Mouse (Mus musculus): ENCODE measurements around the gene Dolpp1. TPM values are rescaled to one million over a fixed set of nuclear protein-coding genes. Genes with fewer than 3 reads are reported as not detected.

Dolpp1 gene
- 59.3 and 66.5 TPM in 2 replicates for polyA plus RNA-seq (2015; fragmentation: Nextera tagmentation; extraction: Ambion mirVana)

GRCm38 (mm10) chr2:30392114-30392576 is at the start of gene Dolpp1:
Dolpp1 (plus strand) TSS chr2:30392254.
- Histone ChIP-seq H3K27ac (ENCODE audit: low read length) (peak within 1 kb of the TSS; percentile 96), H3K27me3 (replicated peaks; ENCODE audit: control insufficient read depth, insufficient read depth, low read length) (no peaks in the 10 kb centered on the region), H3K36me3 (ENCODE audit: control insufficient read depth, insufficient read depth) (peaks cover 2% of the 10 kb centered on the region), H3K4me3 (replicated peaks; ENCODE audit: low read length) (peak within 1 kb of the TSS; percentile 95), H3K9ac (replicated peaks; ENCODE audit: low read depth, low read length) (peak within 1 kb of the TSS; percentile 83), H3K9me3 (ENCODE audit: control insufficient read depth, low read length) (no peaks in the 10 kb centered on the region), H3K4me1 (replicated peaks; ENCODE audit: control insufficient read depth, insufficient read depth, low read length) (peaks cover 16% of the 10 kb centered on the region), H3K4me2 (ENCODE audit: low read length) (peak within 1 kb of the TSS; percentile 99)
- WGBS = under 1% methylated on average over 40 of the region's 40 CpGs
- peak; percentile 99 for ATAC-seq

DNA sequence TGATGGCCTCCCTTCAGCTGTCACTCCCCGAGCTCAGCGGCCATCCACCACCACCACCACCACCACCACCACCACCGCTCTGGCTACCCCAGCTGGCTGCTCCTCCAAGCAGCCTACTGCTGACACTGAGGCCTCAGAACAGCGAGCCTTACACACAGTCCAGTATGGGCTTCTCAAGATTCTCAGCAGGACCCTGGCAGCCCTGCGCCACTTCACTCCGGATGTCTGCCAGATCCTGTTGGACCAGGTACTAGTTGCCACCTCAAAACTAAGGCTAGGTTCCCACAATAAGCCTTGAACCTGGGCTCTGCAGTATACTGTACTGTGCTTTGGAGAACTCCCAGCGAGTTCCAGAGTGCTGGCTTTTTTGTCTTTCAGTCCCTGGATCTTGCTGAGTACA is 49.5 kb upstream of the Dolpp1 start:
- Histone ChIP-seq H3K4me2 (ENCODE audit: low read length) (no peak overlapping the region), H3K9me3 (ENCODE audit: control insufficient read depth, low read length) (no peaks in the 10 kb centered on the region), H3K36me3 (ENCODE audit: control insufficient read depth, insufficient read depth) (peaks cover 47% of the 10 kb centered on the region), H3K9ac (replicated peaks; ENCODE audit: low read depth, low read length) (no peak overlapping the region), H3K27ac (ENCODE audit: low read length) (no peak overlapping the region), H3K4me3 (replicated peaks; ENCODE audit: low read length) (no peak overlapping the region), H3K27me3 (replicated peaks; ENCODE audit: control insufficient read depth, insufficient read depth, low read length) (no peaks in the 10 kb centered on the region), H3K4me1 (replicated peaks; ENCODE audit: control insufficient read depth, insufficient read depth, low read length) (no peaks in the 10 kb centered on the region)
- 92% methylated on average over 7 of the region's 7 CpGs for WGBS
- ATAC-seq = no peak

GRCm38 (mm10) chr2:30343601-30344137 is 48.4 kb upstream of the Dolpp1 start:
- Histone ChIP-seq H3K4me1 (replicated peaks; ENCODE audit: control insufficient read depth, insufficient read depth, low read length) (no peaks in the 10 kb centered on the region), H3K9me3 (ENCODE audit: control insufficient read depth, low read length) (no peaks in the 10 kb centered on the region), H3K9ac (replicated peaks; ENCODE audit: low read depth, low read length) (no peak overlapping the region), H3K27me3 (replicated peaks; ENCODE audit: control insufficient read depth, insufficient read depth, low read length) (no peaks in the 10 kb centered on the region), H3K27ac (ENCODE audit: low read length) (no peak overlapping the region), H3K4me3 (replicated peaks; ENCODE audit: low read length) (no peak overlapping the region), H3K4me2 (ENCODE audit: low read length) (no peak overlapping the region), H3K36me3 (ENCODE audit: control insufficient read depth, insufficient read depth) (peaks cover 52% of the 10 kb centered on the region)
- WGBS = 59% methylated on average over 14 of the region's 14 CpGs
- no peak for ATAC-seq

DNA sequence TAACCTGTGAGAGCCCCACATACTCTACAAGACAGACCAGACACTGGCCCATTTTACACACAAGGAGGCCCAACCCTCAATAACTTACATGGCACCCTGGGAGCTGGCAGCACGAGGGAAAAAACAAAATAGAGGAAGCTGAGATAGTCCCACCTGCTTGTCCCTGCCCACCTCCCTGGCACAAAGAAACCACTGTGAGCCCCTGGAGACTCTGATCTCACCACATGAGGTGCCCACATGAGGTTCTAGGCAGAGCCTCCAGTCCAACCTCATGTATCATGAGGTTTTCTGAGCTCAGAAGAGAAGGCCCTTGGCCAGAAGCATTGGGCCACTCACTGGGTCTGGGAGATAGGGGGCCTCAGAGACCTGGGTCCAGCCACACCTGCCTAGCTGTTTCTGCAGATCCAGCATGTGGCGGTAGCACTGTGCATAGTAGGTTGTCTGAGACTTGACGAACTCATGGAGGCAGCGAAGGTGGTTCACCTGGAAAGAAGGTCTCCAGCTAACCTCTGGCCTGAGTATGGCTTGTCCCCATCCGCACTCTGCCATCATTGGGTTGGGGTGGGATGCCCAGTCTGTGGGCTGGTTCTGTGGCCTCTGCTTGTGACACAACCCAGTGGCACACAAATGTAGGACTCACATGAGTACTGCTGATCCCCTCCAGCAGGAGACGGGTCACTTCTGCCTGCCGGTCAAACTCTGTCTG is 45.9 kb upstream of the Dolpp1 start:
- 88% methylated on average over 7 of the region's 7 CpGs for WGBS
- ATAC-seq = no peak
- no peak overlapping the region for H3K9ac ChIP-seq (replicated peaks; ENCODE audit: low read depth, low read length)

GRCm38 (mm10) chr2:30349196-30349595 is 42.9 kb upstream of the Dolpp1 start:
- Histone ChIP-seq H3K4me3 (replicated peaks; ENCODE audit: low read length) (no peak overlapping the region), H3K4me1 (replicated peaks; ENCODE audit: control insufficient read depth, insufficient read depth, low read length) (no peaks in the 10 kb centered on the region), H3K36me3 (ENCODE audit: control insufficient read depth, insufficient read depth) (peaks cover 19% of the 10 kb centered on the region), H3K9me3 (ENCODE audit: control insufficient read depth, low read length) (no peaks in the 10 kb centered on the region), H3K9ac (replicated peaks; ENCODE audit: low read depth, low read length) (no peak overlapping the region), H3K27ac (ENCODE audit: low read length) (no peak overlapping the region), H3K27me3 (replicated peaks; ENCODE audit: control insufficient read depth, insufficient read depth, low read length) (no peaks in the 10 kb centered on the region), H3K4me2 (ENCODE audit: low read length) (no peak overlapping the region)
- no peak for ATAC-seq
- 96% methylated on average over 6 of the region's 6 CpGs for WGBS

More for the DNA sequence above, 45.9 kb upstream of the Dolpp1 start:
- H3K9me3 ChIP-seq (ENCODE audit: control insufficient read depth, low read length) = no peaks in the 10 kb centered on the region
- H3K36me3 ChIP-seq (ENCODE audit: control insufficient read depth, insufficient read depth) = peaks cover 40% of the 10 kb centered on the region
- H3K27ac ChIP-seq (ENCODE audit: low read length) = no peak overlapping the region
- H3K4me3 ChIP-seq (replicated peaks; ENCODE audit: low read length) = no peak overlapping the region
- no peaks in the 10 kb centered on the region for H3K4me1 ChIP-seq (replicated peaks; ENCODE audit: control insufficient read depth, insufficient read depth, low read length)
- no peak overlapping the region for H3K4me2 ChIP-seq (ENCODE audit: low read length)
- H3K27me3 ChIP-seq (replicated peaks; ENCODE audit: control insufficient read depth, insufficient read depth, low read length) = no peaks in the 10 kb centered on the region

GRCm38 (mm10) chr2:30351149-30351548 is 40.9 kb upstream of the Dolpp1 start:
- Histone ChIP-seq H3K4me3 (replicated peaks; ENCODE audit: low read length) (no peak overlapping the region), H3K9ac (replicated peaks; ENCODE audit: low read depth, low read length) (no peak overlapping the region), H3K27me3 (replicated peaks; ENCODE audit: control insufficient read depth, insufficient read depth, low read length) (no peaks in the 10 kb centered on the region), H3K4me1 (replicated peaks; ENCODE audit: control insufficient read depth, insufficient read depth, low read length) (0 out of 2 replicates have a peak, but pooled peaks cover 2% of the 10 kb centered on the region), H3K4me2 (ENCODE audit: low read length) (no peak overlapping the region), H3K9me3 (ENCODE audit: control insufficient read depth, low read length) (no peaks in the 10 kb centered on the region), H3K36me3 (ENCODE audit: control insufficient read depth, insufficient read depth) (peaks cover 7% of the 10 kb centered on the region), H3K27ac (ENCODE audit: low read length) (no peak overlapping the region)
- ATAC-seq = no peak
- 79% methylated on average over 2 of the region's 2 CpGs for WGBS

DNA sequence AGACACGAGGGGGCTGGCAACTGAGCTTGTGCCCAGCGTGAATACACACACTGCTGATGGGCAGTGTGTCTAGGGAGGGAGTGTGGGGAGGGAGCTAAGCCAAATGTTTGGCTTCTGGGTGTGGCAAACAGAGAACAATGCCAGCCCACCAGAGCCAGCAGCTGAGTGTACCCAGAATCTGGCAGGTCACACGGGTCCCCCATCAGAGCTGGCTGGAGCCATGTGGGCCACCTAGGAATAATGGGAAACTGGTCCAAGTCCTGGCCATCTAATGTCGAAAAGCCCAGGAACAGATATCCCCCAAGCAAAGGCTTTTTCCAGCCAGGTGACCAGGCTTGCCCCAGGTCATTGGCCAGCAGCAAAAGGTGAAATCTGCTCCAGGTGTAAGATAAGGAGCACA is 36.2 kb upstream of the Dolpp1 start:
- Histone ChIP-seq H3K27me3 (replicated peaks; ENCODE audit: control insufficient read depth, insufficient read depth, low read length) (no peaks in the 10 kb centered on the region), H3K9ac (replicated peaks; ENCODE audit: low read depth, low read length) (no peak overlapping the region), H3K36me3 (ENCODE audit: control insufficient read depth, insufficient read depth) (no peaks in the 10 kb centered on the region), H3K4me1 (replicated peaks; ENCODE audit: control insufficient read depth, insufficient read depth, low read length) (peaks cover 27% of the 10 kb centered on the region), H3K27ac (ENCODE audit: low read length) (no peak overlapping the region), H3K9me3 (ENCODE audit: control insufficient read depth, low read length) (no peaks in the 10 kb centered on the region), H3K4me3 (replicated peaks; ENCODE audit: low read length) (no peak overlapping the region), H3K4me2 (ENCODE audit: low read length) (no peak overlapping the region)
- ATAC-seq = no peak
- 62% methylated on average over 4 of the region's 4 CpGs for WGBS

GRCm38 (mm10) chr2:30356266-30356665 is 35.8 kb upstream of the Dolpp1 start:
- Histone ChIP-seq H3K9me3 (ENCODE audit: control insufficient read depth, low read length) (no peaks in the 10 kb centered on the region), H3K36me3 (ENCODE audit: control insufficient read depth, insufficient read depth) (no peaks in the 10 kb centered on the region), H3K27ac (ENCODE audit: low read length) (no peak overlapping the region), H3K4me3 (replicated peaks; ENCODE audit: low read length) (no peak overlapping the region), H3K4me2 (ENCODE audit: low read length) (no peak overlapping the region), H3K9ac (replicated peaks; ENCODE audit: low read depth, low read length) (no peak overlapping the region), H3K4me1 (replicated peaks; ENCODE audit: control insufficient read depth, insufficient read depth, low read length) (peaks cover 27% of the 10 kb centered on the region), H3K27me3 (replicated peaks; ENCODE audit: control insufficient read depth, insufficient read depth, low read length) (no peaks in the 10 kb centered on the region)
- 66% methylated on average over 4 of the region's 4 CpGs for WGBS
- ATAC-seq = no peak

- H3K27me3 ChIP-seq (replicated peaks; ENCODE audit: control insufficient read depth, insufficient read depth, low read length) = no peaks in the 10 kb centered on the region
- H3K36me3 ChIP-seq (ENCODE audit: control insufficient read depth, insufficient read depth) = no peaks in the 10 kb centered on the region
- H3K4me2 ChIP-seq (ENCODE audit: low read length) = no peak overlapping the region
- peaks cover 27% of the 10 kb centered on the region for H3K4me1 ChIP-seq (replicated peaks; ENCODE audit: control insufficient read depth, insufficient read depth, low read length)
- no peak for ATAC-seq
- H3K27ac ChIP-seq (ENCODE audit: low read length) = no peak overlapping the region
- 77% methylated on average over 9 of the region's 9 CpGs for WGBS
- H3K9me3 ChIP-seq (ENCODE audit: control insufficient read depth, low read length) = no peaks in the 10 kb centered on the region
- no peak overlapping the region for H3K9ac ChIP-seq (replicated peaks; ENCODE audit: low read depth, low read length)
- H3K4me3 ChIP-seq (replicated peaks; ENCODE audit: low read length) = no peak overlapping the region
Measured at GRCm38 (mm10) chr2:30356906-30357305, 35.1 kb upstream of the Dolpp1 start.
